24 mouse cellular contexts compared by ENCODE assay signal in genomic region chr13:90503188-90503587, GRCm38 (mm10).
DNase-seq lines count a peak whose midpoint lies in the region; ATAC-seq and TF ChIP-seq lines count a peak whose summit lies in the region.
"Had no signal": no experiment of that assay in that cellular context is flagged by ENCODE, and none has a peak within 500 bp of the region (broad histone marks: within the 10 kb centered on the region; RNA-seq: fewer than 3 reads in every experiment).

No protein-coding gene starts in this region.

- TF ChIP-seq POLR2A in brain, embryonic 14.5 days (IDR thresholded peaks at IDR 0.05; ENCODE audit: borderline replicate concordance, extremely low read depth, insufficient read depth, insufficient read length, poor library complexity, severe bottlenecking) = no peak

- H3K9ac ChIP-seq in hindbrain, postnatal 0 days (replicated peaks; ENCODE audit: low read length) = no peak overlapping the region
- H3K9ac ChIP-seq in lung, embryonic 16.5 days (ENCODE audit: low read length) = no peak overlapping the region
- H3K9ac ChIP-seq: heart, embryonic 12.5 days; hindbrain, embryonic 14.5 days; lung, embryonic 15.5 days; neural tube, embryonic 13.5 days had no signal

- no peak overlapping the region for H3K4me3 ChIP-seq in hindbrain, postnatal 0 days (ENCODE audit: low read length)
- no peak overlapping the region for H3K4me3 ChIP-seq in hindbrain, embryonic 10.5 days
- H3K4me3 ChIP-seq in lung, embryonic 16.5 days (ENCODE audit: low read length) = no peak overlapping the region
- H3K4me3 ChIP-seq: heart, embryonic 12.5 days; lung, embryonic 15.5 days; neural tube, embryonic 13.5 days had no signal

- no peak for TF ChIP-seq CTCF in hindbrain, postnatal 0 days (IDR thresholded peaks at IDR 0.05; ENCODE audit: low read depth)
- TF ChIP-seq CTCF in brain, embryonic 14.5 days (IDR thresholded peaks at IDR 0.05; ENCODE audit: borderline replicate concordance, extremely low read depth, insufficient read depth, insufficient read length) = no peak

- H3K4me2 ChIP-seq in hindbrain, postnatal 0 days (ENCODE audit: low read depth, low read length) = no peak overlapping the region
- H3K4me2 ChIP-seq in lung, embryonic 16.5 days (ENCODE audit: low read depth, low read length) = no peak overlapping the region
- H3K4me2 ChIP-seq: heart, embryonic 12.5 days; hindbrain, embryonic 14.5 days; liver, embryonic 11.5 days; lung, embryonic 15.5 days; neural tube, embryonic 13.5 days had no signal

- no peaks in the 10 kb centered on the region for H3K4me1 ChIP-seq in hindbrain, postnatal 0 days (ENCODE audit: insufficient read depth, low read length)
- 0 out of 2 replicates have a peak, but pooled peaks cover 4% of the 10 kb centered on the region for H3K4me1 ChIP-seq in hindbrain, embryonic 10.5 days (replicated peaks)
- peaks cover 2% of the 10 kb centered on the region; the same call in 1 of the 2 replicates for H3K4me1 ChIP-seq in lung, embryonic 16.5 days (replicated peaks; ENCODE audit: control insufficient read depth, insufficient read depth, low read length)
- H3K4me1 ChIP-seq: lung, embryonic 15.5 days; neural tube, embryonic 13.5 days had no signal

- H3K27ac ChIP-seq in hindbrain, postnatal 0 days = no peak overlapping the region
- no peak overlapping the region for H3K27ac ChIP-seq in hindbrain, embryonic 10.5 days
- no peak overlapping the region for H3K27ac ChIP-seq in lung, embryonic 16.5 days (ENCODE audit: low read length)
- H3K27ac ChIP-seq: hindbrain, embryonic 14.5 days; kidney, postnatal 0 days; lung, embryonic 15.5 days; neural tube, embryonic 13.5 days had no signal

- H3K36me3 ChIP-seq in hindbrain, postnatal 0 days (ENCODE audit: insufficient read depth, low read length) = no peaks in the 10 kb centered on the region
- no peaks in the 10 kb centered on the region for H3K36me3 ChIP-seq in hindbrain, embryonic 10.5 days
- H3K36me3 ChIP-seq in lung, embryonic 16.5 days (ENCODE audit: control insufficient read depth, insufficient read depth, low read length) = no peaks in the 10 kb centered on the region
- H3K36me3 ChIP-seq: heart, embryonic 12.5 days; lung, embryonic 15.5 days; neural tube, embryonic 13.5 days had no signal

- DNase-seq in adrenal gland, postnatal 10 days = peak; percentile 4
- no peak for DNase-seq in adrenal gland, adult 2 months
- DNase-seq in hindbrain, postnatal 0 days (ENCODE audit: low spot score) = no peak
- no peak for DNase-seq in hindbrain, embryonic 10.5 days (ENCODE audit: low spot score)
- DNase-seq in lung, postnatal 4 days = no peak
- peak; percentile 71 for DNase-seq in brain, embryonic 14.5 days (ENCODE audit: low read depth)
- no peak for DNase-seq in spleen, adult 12 weeks (ENCODE audit: low spot score)
- DNase-seq: adrenal gland, postnatal 25 days; cerebellum, adult 11-12 months; cerebellum, postnatal 36 days; gastrocnemius, postnatal 10 days; heart, adult 11 months; heart, postnatal 14 days; right cerebral cortex, adult 18-20 months; thymus, postnatal 14 days had no signal

- WGBS in hindbrain, postnatal 0 days = 40% methylated on average over 2 of the region's 2 CpGs
- 82% methylated on average over 2 of the region's 2 CpGs for WGBS in hindbrain, embryonic 10.5 days
- 45% methylated on average over 2 of the region's 2 CpGs for WGBS in lung, embryonic 16.5 days

- H3K9me3 ChIP-seq in hindbrain, postnatal 0 days (ENCODE audit: low read length) = no peaks in the 10 kb centered on the region
- H3K9me3 ChIP-seq in hindbrain, embryonic 10.5 days = no peaks in the 10 kb centered on the region
- no peaks in the 10 kb centered on the region for H3K9me3 ChIP-seq in lung, embryonic 16.5 days (ENCODE audit: control insufficient read depth, low read length)
- H3K9me3 ChIP-seq: heart, embryonic 12.5 days; lung, embryonic 15.5 days; neural tube, embryonic 13.5 days had no signal

- H3K27me3 ChIP-seq in hindbrain, postnatal 0 days (ENCODE audit: insufficient read depth, low read length) = no peaks in the 10 kb centered on the region
- H3K27me3 ChIP-seq in hindbrain, embryonic 10.5 days (ENCODE audit: insufficient read depth, poor library complexity, severe bottlenecking) = no peaks in the 10 kb centered on the region
- H3K27me3 ChIP-seq in lung, embryonic 16.5 days (ENCODE audit: control insufficient read depth, insufficient read depth, low read depth, low read length) = no peaks in the 10 kb centered on the region
- H3K27me3 ChIP-seq: heart, embryonic 12.5 days; lung, embryonic 15.5 days; neural tube, embryonic 13.5 days; Patski had no signal

- 0 out of 2 replicates have a peak, but pooled peaks have one; percentile 15 for ATAC-seq in hindbrain, postnatal 0 days
- ATAC-seq in lung, embryonic 16.5 days (ENCODE audit: low read depth) = 0 out of 2 replicates have a peak, but pooled peaks have one; percentile 34
- ATAC-seq: intestine, embryonic 16.5 days; Patski had no signal

Comparison
In these comparisons a context has a peak if more than half of its experiments do, and no peak if none do; other contexts are left out.
1. DNase-seq: peak in adrenal gland, postnatal 10 days (single experiment) and brain, embryonic 14.5 days (single experiment); none in adrenal gland, adult 2 months (single experiment), hindbrain, postnatal 0 days (single experiment), hindbrain, embryonic 10.5 days (single experiment), lung, postnatal 4 days (0 of 2) and spleen, adult 12 weeks (single experiment).